Mouse (Mus musculus) intestine, embryonic 14.5 days (tissue): ENCODE measurements around the gene Ppan. TPM values are rescaled to one million over a fixed set of nuclear protein-coding genes. Genes with fewer than 3 reads are reported as not detected.

Experiments used
- microRNA-seq: library from miRNA; unstranded; fragments of <30 nt; microRNA quantifications from one replicate; pipeline ENCODE4, GENCODE M21; 2016
- polyA plus RNA-seq: library from polyadenylated mRNA; unstranded; fragments of >200 nt; fragmentation: Nextera tagmentation; extraction: Ambion mirVana; gene quantifications from 2 replicates; pipeline ENCODE4 v1.2.1, GENCODE M21; 2014

Ppan gene
- polyA plus RNA-seq, 1 experiment from 2014 or later = 106 TPM

Small RNA genes lying within 50 kb of the gene (microRNA-seq; reads per million reads assigned to microRNA genes)
- 0.68 reads per million for gene Mir7081

Other genes starting within 250 kb of the Ppan start
- gene Ubl5, start 245.3 kb upstream of the Ppan start, polyA plus RNA-seq = 346 and 349 TPM in 2 replicates
- 11.6 and 12.1 TPM in 2 replicates for gene Fbxl12, start 243.4 kb upstream of the Ppan start, polyA plus RNA-seq
- 55.1 and 55.3 TPM in 2 replicates for gene Pin1, start 236.1 kb upstream of the Ppan start, polyA plus RNA-seq
- gene Olfm2, start 141.8 kb upstream of the Ppan start, polyA plus RNA-seq = 7.5 and 9.4 TPM in 2 replicates
- 0.71 and 1.0 TPM in 2 replicates for gene Col5a3, start 73.1 kb upstream of the Ppan start, polyA plus RNA-seq
- not detected in 2 replicates for gene Rdh8, start 69.7 kb upstream of the Ppan start, polyA plus RNA-seq
- gene A230050P20Rik, start 19.5 kb upstream of the Ppan start, polyA plus RNA-seq = 11.1 and 14.1 TPM in 2 replicates
- 8.1 and 10.0 TPM in 2 replicates for gene Angptl6, start 8.4 kb upstream of the Ppan start, polyA plus RNA-seq
- gene Eif3g, start 10.4 kb downstream of the Ppan start, polyA plus RNA-seq = 314 and 315 TPM in 2 replicates
- gene Dnmt1, start 71.7 kb downstream of the Ppan start, polyA plus RNA-seq = 65.4 and 69.9 TPM in 2 replicates
- gene S1pr2, start 88.6 kb downstream of the Ppan start, polyA plus RNA-seq = 31.9 and 35.5 TPM in 2 replicates
- gene Mrpl4, start 114.6 kb downstream of the Ppan start, polyA plus RNA-seq = 151 and 155 TPM in 2 replicates
- gene Icam1, start 127.8 kb downstream of the Ppan start, polyA plus RNA-seq = 11.4 and 11.8 TPM in 2 replicates
- 0.96 TPM in 1 of 2 replicates, not detected in the other for gene Icam4, start 141.2 kb downstream of the Ppan start, polyA plus RNA-seq
- 0.12 TPM in 2 replicates for gene Icam5, start 143.9 kb downstream of the Ppan start, polyA plus RNA-seq
- gene Zglp1, start 178.9 kb downstream of the Ppan start, polyA plus RNA-seq = 1.3 TPM in 1 of 2 replicates, not detected in the other
- gene Gm49373, start 184.9 kb downstream of the Ppan start, polyA plus RNA-seq = 0.20 and 0.74 TPM in 2 replicates
- 71.4 and 74.4 TPM in 2 replicates for gene Fdx1l, start 185.4 kb downstream of the Ppan start, polyA plus RNA-seq
- 2.2 and 3.7 TPM in 2 replicates for gene Gm38431, start 203.8 kb downstream of the Ppan start, polyA plus RNA-seq
- 84.1 and 87.5 TPM in 2 replicates for gene Raver1, start 203.8 kb downstream of the Ppan start, polyA plus RNA-seq
- gene Tyk2, start 243.1 kb downstream of the Ppan start, polyA plus RNA-seq = 11.7 and 12.1 TPM in 2 replicates